Mouse (Mus musculus) heart, postnatal 25 days (tissue): ENCODE data around the gene Capg. TPM values are rescaled to one million over a fixed set of nuclear protein-coding genes. Genes with fewer than 3 reads are reported as not detected.

Experiments
- DNase-seq: peaks from one replicate; pipeline ENCODE4 v3.0.0; 2022; ENCODE audit warnings: low spot score
- intact Hi-C: fragments of 180-260 bp; cut with DNase I; formaldehyde crosslinking; loops from one replicate; pipeline ENCODE4 v1.15.1; 2025
- total RNA-seq, 2 experiments: library from RNA; stranded (reverse); gene quantifications; 2 replicates each; pipeline ENCODE4 v1.2.3; 2021

Gene Capg
- total RNA-seq, 2 experiments from 2014 or later, result 6.5 to 8.7 TPM

DNA sequence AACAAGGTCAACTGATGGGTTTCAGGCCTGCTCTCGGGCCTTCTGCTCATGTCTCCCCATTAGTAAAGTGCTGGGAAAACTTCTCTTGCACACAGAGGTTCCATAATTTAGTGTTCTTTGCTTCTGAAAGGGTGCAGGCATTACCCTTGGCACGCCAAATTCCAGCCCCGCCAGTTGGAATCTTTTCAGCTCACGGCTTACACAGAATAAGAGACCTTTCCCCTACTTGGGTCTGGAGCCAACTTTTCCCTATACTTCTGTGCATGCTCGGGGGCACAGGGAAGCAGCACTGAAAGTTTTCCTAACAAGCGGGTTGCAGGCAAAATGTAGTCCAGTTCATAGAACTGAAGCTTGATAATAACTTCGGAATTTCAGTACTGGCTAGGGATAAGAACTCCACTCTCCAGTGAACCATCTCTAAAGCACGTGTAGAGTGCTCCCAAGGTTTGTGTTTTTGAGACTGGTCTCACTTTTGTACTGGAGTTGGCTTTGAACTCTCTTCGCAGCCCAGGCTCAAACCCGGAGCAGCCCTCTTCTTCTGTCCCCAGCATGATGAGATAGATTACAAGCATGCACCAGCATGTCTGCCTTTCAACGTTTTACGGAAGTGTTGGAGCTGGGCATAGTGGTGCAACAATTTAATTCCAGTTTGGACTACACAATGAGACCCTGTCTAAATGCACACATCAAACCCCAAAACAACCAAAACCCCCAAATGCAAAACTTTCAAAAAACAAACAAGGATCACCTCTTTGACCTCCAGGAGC lies 54.8 kb downstream of the Capg start:
- intact Hi-C loops, result loop anchor here (2.0 kb wide), 1 partner anchor 28 kb away; no protein-coding TSS in a partner anchor
- no peak for DNase-seq

DNA sequence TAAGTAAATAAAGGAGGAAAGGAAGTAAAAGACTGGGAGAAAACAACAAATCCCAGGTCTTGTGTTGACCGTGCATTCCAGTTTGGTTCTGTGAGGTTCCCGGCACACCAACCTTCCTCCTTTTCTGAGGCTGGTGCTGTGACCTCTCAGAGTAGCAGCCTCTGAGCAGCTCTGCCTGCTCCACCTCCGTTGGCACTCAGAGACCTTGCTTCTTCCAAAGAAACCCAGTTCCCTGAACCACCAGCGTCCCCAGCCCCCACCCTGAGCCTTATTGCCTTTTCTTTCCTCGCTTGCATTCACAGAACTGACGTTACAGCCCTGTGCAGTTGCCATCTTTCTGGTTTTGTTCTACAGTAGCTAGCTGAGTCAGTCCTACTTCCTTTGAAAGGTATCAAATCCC lies 56.0 kb downstream of the Capg start:
- intact Hi-C loops, result loop anchor here (2.0 to 5.0 kb wide), 2 partner anchors 15 to 67 kb away; no protein-coding TSS in a partner anchor
- no peak for DNase-seq

DNA sequence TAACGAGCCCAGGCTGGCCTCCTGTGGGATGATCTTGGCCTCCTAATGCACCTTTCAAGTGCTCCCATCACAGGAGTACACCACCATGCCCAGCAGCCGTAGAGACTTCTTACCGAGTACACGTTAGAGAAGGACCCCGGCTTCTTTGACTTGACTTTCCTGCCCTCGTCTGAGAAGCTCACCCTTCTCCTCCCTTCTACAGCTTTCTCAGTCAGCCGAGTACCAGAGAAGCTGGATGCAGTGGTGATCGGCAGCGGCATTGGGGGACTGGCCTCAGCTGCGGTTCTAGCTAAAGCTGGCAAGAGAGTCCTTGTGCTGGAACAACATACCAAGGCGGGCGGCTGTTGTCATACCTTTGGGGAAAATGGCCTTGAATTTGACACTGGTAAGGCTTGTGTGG lies 56.6 kb downstream of the Capg start:
- no peak for DNase-seq
- intact Hi-C loops, result loop anchor here (2.0 to 5.0 kb wide), 2 partner anchors 14 to 67 kb away; no protein-coding TSS in a partner anchor

DNA sequence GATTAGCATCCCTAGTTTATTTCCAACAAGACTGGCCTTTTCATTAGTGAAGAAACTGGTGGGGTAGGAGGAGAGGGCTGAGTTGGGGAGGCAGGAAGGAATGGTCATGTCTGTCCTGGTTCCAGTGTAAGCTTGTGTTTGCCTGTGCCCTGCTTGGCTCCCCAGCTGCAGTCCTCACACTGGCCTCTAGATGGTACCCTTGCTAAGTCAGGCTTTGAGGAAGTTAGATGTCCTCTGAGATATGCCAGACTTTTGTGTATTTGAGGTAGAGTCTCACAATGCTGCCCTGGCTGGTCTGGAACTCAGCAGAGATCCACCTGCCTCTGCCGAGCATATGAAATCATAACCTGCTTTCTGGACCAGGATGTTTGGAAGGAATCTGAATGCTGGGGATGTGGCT lies 57.5 kb downstream of the Capg start:
- intact Hi-C loops, result loop anchor here (2.0 to 5.0 kb wide), 2 partner anchors 13 to 66 kb away; no protein-coding TSS in a partner anchor
- DNase-seq, result peak; percentile 41

DNA sequence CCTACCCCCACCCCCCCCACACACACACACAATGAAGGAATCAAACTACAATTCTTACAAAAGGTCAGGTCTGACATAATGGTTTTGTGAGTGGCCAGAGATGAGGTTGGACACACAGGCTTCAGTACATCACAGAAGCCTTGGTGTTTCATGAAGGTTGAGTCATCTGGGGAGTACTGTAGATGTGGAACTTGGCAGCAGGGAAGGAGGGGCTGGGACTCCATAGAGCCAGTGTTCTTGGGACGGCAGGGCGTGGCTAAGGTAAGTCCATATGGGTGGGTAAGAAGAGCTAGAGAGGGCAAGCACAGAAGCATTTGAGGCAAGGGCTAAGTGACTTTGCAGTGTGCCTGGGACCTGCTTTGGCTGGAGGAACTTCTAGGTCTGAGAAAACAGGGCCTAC lies 59.9 kb downstream of the Capg start:
- intact Hi-C loops, result loop anchor here (5.0 kb wide), 1 partner anchor 63 kb away; no protein-coding TSS in a partner anchor

DNA sequence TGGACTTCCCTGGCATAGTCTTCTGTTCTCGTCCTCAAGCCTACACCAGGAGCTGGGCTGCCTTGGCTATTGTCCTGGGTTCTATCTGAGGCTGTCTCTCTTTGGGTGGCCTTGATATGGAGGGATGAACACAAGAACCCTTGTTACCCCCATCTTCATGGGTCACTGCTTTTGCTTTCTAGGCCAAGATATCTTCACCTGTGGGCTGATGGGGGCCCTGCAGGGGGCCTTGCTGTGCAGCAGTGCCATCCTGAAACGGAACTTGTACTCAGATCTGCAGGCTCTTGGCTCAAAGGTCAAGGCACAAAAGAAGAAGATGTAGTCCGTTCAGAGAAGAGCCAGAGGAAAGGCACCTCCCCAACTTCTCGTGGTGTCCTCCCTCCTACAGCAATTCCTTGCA lies 62.9 kb downstream of the Capg start:
- intact Hi-C loops, result no loop called here

More for the DNA sequence above, 59.9 kb downstream of the Capg start:
- no peak for DNase-seq

DNA sequence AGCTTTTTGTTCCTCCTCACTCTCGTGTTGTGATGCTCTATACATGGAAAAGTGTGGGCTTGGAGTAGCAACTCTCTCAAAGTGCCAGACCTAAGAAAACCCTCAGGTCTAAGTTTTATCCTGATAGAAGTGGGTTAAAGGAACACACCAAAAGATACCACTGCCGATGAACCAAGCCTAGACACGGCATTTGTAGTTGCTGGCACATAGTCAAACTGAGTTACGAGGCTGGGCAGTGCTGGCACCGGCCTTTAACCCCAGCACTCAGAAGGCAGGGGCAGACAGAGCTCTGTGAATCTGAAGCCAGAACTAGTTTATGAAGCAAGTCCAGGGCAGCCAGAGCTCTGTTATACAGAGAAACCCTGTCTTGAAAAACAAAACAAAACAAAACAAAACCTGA lies 63.5 kb downstream of the Capg start:
- intact Hi-C loops, result no loop called here
- DNase-seq, result no peak

More for the DNA sequence above, 62.9 kb downstream of the Capg start:
- no peak for DNase-seq

DNA sequence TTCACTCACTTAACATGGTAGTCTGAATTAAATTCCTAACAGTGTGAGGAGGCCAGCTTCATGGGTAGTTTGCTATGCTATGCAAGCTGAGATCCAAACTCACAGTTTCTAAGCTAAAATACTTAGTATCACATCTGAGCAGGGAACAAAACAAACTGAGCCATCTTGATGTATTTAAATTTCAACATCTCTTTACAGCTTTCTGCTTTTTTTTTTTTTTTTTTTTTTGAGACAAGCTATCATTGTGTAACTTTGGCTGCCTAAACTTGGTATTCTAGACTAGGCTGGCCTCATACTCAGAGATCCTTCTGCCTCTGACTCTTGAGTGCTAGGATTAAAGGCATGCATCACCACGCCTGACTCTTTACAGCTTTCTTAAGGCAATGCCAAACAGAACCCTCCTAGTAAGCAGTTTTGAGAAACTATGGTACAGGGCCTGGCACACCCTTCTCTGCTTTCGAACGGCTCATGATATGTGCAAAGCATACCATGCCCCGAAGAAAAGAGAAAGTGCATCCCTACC lies 64.5 kb downstream of the Capg start:
- no peak for DNase-seq
- intact Hi-C loops, result no loop called here

DNA sequence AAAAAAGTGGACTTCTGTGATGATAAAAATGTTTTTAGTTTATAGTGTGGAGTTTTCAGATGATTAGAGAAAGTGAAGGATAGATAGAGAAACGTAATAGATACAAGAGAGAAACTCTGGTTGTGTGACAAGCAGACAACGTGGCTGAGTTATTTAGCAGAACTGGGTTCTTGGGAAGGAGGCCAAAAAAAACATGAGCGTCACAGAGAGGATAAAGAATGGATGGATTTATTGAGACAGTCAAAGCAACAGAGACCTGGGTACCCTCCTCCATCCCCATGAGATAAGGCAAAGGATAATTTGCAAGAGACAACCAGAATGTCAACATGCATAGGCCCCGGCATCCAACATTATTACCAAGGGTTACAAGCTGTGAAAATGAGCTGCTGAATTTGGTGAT lies 66.1 kb downstream of the Capg start:
- intact Hi-C loops, result no loop called here

More for the DNA sequence above, 66.1 kb downstream of the Capg start:
- no peak for DNase-seq

Other genes with a start within 250 kb of the Capg start
- gene Sftpb, start 239.8 kb upstream of the Capg start, total RNA-seq, result under 1 TPM in 1 of 2 experiments, not detected in 1; 0.45 TPM
- 10 to 100 TPM; 15.7 to 16.6 TPM for gene Usp39, start 199.2 kb upstream of the Capg start, total RNA-seq
- gene 0610030E20Rik, start 197.1 kb upstream of the Capg start, total RNA-seq, result 10 to 100 TPM in 1 of 2 experiments, 1 to 10 TPM in 1; 9.4 to 10.1 TPM
- gene Tmem150a, start 188.9 kb upstream of the Capg start, total RNA-seq, result 10 to 100 TPM; 18.0 to 21.1 TPM
- 10 to 100 TPM; 33.9 to 41.2 TPM for gene Rnf181, start 177.4 kb upstream of the Capg start, total RNA-seq
- 10 to 100 TPM; 56.3 to 59.6 TPM for gene Vamp5, start 163.9 kb upstream of the Capg start, total RNA-seq
- gene Vamp8, start 153.7 kb upstream of the Capg start, total RNA-seq, result 10 to 100 TPM; 72.2 to 74.1 TPM
- gene Ggcx, start 130.1 kb upstream of the Capg start, total RNA-seq, result 10 to 100 TPM; 33.3 to 35.0 TPM
- gene Mat2a, start 104.8 kb upstream of the Capg start, total RNA-seq, result 100 to 1,000 TPM; 106 to 141 TPM
- not detected for gene Sh2d6, start 22.7 kb upstream of the Capg start, total RNA-seq
- gene Elmod3, start 54.0 kb downstream of the Capg start, total RNA-seq, result 10 to 100 TPM; 11.3 to 19.8 TPM
- gene Retsat, start 54.1 kb downstream of the Capg start, total RNA-seq, result 100 to 1,000 TPM; 155 to 157 TPM
- 10 to 100 TPM; 46.3 to 50.5 TPM for gene Tgoln1, start 72.6 kb downstream of the Capg start, total RNA-seq
- gene Tcf7l1, start 244.9 kb downstream of the Capg start, total RNA-seq, result 10 to 100 TPM; 10.4 to 11.8 TPM